Mouse (Mus musculus): ENCODE data around the gene Cacng3.

The Cacng3 gene

GRCm38 (mm10) chr7:122723358-122723876 lies 53.1 kb downstream of the Cacng3 start:
- no peak for DNase-seq

GRCm38 (mm10) chr7:122726376-122726775 lies 56.1 kb downstream of the Cacng3 start:
- DNase-seq: no peak

GRCm38 (mm10) chr7:122728186-122728585 lies 57.9 kb downstream of the Cacng3 start:
- no peak for DNase-seq

DNA sequence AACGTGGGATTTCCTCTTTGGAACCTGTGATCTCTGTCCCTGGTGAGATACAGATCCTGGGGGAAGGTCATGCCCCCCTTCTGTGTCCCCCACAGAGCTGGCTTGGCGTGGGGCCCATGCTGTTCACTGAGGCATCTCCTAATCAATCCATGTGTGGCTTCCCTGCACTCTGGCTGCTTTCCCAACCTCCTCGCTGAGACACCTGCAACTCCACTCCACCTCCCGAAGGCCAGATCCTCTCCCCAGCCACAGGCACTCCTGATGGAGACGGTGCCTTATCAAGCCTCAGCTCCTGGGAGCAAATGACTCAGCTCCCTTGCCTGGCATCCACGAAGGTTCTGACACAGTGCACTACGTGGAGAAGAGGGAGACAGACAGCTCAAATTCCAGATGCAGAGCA lies 58.6 kb downstream of the Cacng3 start:
- DNase-seq: no peak

- DNase-seq: no peak
These were observed 65.0 kb downstream of the Cacng3 start for GRCm38 (mm10) chr7:122735323-122735722.

DNA sequence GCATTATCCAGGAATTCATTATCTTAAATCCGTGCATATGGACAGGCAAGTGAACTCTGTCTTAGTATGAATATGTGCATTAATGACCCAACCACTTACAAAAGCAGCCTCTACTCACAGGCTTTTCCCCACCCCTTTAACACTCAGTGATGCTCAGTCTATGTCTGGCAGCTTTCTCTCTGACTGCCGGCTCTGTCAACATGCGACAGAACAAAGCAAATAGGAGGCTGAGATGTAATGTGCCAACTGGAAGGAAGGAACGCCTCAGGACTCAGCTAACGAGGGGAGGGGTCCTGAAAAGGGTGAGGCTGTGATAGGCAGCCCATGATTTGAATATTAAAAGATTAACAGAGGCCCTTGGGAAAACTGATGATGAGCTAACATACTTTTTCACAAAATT lies 68.2 kb downstream of the Cacng3 start:
- no peak for DNase-seq

DNA sequence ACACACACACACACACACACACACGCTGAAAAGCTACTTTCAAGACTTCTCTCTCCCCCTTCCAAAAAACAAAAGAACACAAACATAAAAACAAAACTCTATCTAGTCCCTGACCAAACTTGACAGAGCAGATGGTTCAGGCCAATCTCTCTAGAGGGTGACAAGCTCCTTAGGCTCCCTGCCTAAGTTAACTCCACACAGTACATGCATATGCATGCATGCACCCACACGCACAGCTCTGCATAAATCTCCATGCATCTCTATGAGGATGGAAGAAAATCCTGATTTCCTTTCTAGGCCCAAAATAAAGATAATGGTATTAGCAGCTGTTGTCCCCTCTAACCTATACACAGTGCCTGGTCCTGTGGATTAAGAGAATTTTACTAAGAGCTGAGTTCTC lies 70.4 kb downstream of the Cacng3 start:
- no peak for DNase-seq

- DNase-seq: no peak
These were observed 85.8 kb downstream of the Cacng3 start for GRCm38 (mm10) chr7:122755920-122756603.

DNA sequence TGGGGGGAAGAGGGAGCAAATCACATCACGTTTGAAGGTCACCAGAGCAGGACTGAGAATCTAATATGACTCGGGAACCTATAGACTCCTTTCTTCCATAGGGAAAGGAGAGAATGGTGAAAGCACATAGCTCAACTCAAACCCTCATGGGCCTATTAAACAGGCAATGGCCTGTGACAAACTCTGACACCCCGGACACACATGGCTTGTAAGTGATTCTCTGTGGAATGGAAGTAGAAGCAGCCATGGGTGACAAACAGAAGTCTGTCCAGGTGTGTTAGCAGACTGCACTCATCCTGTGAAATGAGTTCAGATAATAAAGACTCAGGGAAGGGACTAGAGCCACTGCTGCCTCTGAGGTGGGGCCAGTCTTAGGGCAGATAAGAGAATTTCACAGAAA lies 88.4 kb downstream of the Cacng3 start:
- DNase-seq: no peak

GRCm38 (mm10) chr7:122764506-122764905 lies 94.2 kb downstream of the Cacng3 start:
- no peak for DNase-seq

DNA sequence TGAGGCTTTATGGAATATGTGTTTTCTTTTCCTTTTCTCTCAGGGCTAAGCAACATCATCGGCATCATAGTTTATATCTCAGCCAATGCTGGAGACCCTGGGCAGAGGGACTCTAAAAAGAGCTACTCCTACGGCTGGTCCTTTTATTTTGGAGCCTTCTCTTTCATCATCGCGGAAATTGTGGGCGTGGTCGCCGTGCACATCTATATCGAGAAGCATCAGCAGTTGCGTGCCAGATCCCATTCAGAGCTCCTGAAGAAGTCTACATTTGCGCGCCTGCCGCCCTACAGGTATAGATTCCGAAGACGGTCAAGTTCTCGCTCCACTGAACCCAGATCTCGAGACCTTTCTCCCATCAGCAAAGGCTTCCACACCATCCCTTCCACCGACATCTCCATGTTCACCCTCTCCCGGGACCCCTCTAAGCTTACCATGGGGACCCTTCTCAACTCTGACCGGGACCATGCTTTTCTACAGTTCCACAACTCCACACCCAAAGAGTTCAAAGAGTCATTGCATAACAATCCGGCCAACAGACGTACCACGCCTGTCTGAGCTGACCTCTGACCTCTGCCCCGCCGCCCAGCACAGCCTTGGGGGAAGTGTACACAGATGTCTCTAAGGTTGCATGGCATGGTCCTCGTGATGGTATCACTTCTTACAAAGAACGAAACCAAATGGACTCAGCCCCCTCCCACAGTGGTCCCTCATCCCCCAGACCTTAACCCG lies 98.2 kb downstream of the Cacng3 start:
- DNase-seq: no peak

DNA sequence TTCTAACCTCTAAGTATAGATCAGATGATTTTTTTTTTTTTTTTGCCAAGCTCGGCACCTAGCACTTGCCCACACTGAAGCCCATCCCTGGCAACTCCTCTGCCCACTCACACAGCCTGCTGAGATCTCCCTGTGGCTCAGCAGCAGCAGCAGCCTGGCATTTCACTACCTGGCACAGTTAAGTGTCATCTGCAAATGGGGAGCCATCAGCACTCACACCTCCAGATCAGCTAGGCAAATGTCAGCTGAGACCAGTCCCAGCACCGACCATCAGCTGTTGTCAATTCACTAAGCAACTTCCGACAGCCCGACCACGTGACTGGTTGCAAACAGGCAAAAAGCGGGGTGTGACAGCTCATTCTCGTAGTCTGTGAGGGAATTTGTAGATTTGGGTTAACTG lies 109.3 kb downstream of the Cacng3 start:
- DNase-seq: no peak

- no peak for DNase-seq
These were observed 119.6 kb downstream of the Cacng3 start for GRCm38 (mm10) chr7:122789929-122790328.

DNA sequence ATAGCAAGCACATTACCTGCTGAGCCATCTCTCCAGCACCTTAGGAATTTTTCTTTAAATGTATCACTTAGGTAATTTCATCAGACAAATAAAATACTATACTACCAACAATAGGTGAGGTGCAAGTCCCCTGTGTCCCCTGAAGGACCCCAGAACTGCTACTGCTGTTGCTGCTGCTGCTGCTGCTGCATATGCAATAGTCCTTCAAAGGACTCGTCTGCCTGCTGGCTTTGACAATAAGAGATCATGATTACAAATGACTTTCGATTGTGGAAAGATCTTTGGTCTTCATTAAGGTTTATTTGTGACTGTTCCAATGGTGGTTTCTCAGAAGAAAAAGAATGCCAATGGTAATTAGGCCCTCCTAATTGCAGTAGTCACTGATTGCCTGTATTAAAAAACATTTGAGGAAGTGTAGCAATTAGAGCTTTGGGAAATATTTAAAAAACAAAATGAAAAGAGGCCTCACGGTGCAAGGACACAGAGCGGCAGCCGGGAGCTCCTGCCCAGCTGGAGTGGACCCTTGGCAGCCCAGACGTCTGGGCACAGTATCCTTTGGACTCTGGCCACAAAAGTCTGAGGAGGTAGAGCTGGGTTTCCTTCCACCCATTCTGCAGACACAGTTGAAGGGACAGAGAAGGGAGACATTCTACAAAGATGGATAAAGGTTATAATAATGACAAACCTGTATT lies 123.5 kb downstream of the Cacng3 start:
- peak; percentile 9 for DNase-seq

GRCm38 (mm10) chr7:122795140-122795539 lies 124.8 kb downstream of the Cacng3 start:
- DNase-seq: no peak

DNA sequence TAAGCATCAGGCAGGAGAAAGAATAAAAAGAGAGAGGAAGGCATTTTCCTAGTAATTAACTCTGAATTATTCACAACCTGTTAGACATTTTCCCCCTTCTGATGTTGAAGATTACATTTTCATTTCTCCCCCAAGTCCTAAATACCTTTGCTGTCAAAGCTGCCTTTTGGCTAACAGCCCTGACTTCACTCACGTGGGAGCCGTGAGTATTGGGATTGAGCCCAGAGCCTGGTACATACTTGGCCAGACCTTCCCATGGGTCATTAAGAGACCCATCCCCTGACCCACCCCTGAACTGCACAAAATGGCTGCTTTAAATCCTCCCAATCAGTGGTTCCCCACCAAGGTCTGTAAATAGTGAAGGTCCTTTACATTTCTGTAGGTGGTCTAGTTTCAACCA lies 130.5 kb downstream of the Cacng3 start:
- DNase-seq: no peak

GRCm38 (mm10) chr7:122803839-122804496 lies 133.7 kb downstream of the Cacng3 start:
- peak; percentile 29 for DNase-seq

DNA sequence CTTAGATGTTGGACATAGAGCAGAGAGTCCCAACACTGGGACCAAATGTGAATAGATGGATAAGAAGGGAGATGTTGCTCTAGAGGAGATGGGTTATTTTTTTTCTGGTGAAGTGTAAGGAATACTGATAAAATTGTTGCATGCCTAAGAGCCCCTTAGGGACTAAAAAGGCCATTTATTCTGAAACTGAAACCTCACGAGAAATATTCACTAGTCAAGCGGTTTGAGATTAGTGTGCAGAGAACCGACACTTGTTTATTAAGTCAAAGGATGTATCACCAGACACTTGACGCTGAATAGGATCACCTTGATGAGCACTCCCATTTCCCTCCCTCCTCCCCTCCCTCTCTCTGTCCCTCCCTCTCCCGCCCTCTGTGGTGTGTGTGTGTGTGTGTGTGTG lies 136.2 kb downstream of the Cacng3 start:
- DNase-seq: no peak

- DNase-seq: no peak
These were observed 143.4 kb downstream of the Cacng3 start for GRCm38 (mm10) chr7:122813724-122814123.

GRCm38 (mm10) chr7:122817565-122817964 lies 147.3 kb downstream of the Cacng3 start:
- DNase-seq: no peak

Data from lung, postnatal 14 days (tissue).